In the genomic region with DNA sequence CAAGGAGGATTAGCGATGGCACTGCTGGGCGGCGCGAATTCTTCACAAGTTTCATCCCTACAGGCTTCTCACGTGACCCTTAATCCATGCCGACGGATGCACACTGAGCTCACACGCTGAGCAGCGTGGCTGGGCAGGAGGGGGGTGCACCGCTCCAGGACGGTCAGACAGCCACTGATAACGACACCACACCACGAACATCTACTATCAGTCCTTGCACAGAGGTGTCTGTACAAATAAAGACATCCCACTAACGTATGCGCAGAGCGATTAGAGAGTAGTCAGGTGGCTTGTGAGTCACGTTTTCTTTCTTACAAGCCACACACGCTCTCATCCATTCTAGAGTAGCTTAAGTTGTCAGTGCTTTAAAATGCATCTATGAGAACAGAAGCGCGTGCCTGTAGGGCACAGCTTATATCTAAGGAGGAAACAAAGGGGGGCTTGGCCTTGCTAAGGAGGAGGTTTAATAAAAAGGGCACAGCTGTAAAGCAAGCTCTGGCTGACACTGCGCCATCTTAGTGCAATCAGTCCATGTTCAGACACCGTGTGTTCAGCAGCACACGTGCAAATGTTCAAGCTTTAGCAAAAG, we compare ENCODE assay signal across 8 mouse cellular contexts. TPM values are rescaled to one million over a fixed set of nuclear protein-coding genes. Genes with fewer than 3 reads are reported as not detected.
A peak's percentile ranks its signal among the peaks of the same experiment; 100 is the strongest.
DNase-seq lines count a peak whose midpoint lies in the region; ATAC-seq and TF ChIP-seq lines count a peak whose summit lies in the region.

No protein-coding gene starts in this region.

- H3K4me2 ChIP-seq in forebrain, postnatal 0 days (ENCODE audit: low read depth): peak overlapping the region; percentile 42

- H3K27me3 ChIP-seq in forebrain, postnatal 0 days (ENCODE audit: insufficient read depth, low read length): no peaks in the 10 kb centered on the region

- peaks cover 40% of the 10 kb centered on the region for H3K36me3 ChIP-seq in forebrain, postnatal 0 days (ENCODE audit: insufficient read depth)

- DNase-seq in spleen, adult 12 weeks (ENCODE audit: low spot score): peak; percentile 67
- no peak for DNase-seq in spleen, postnatal 14 days (ENCODE audit: low spot score in 2 of 2)
- peak; percentile 78 for DNase-seq in forebrain, postnatal 0 days
- DNase-seq in thymus, postnatal 0 days (ENCODE audit: low spot score): no peak
- DNase-seq in lung, postnatal 10 days: no peak
- no peak for DNase-seq in right cerebral cortex, postnatal 10 days (ENCODE audit: low spot score in 2 of 2)
- DNase-seq in cerebellum, adult 8-10 months: no peak

- peak; percentile 89 for ATAC-seq in forebrain, postnatal 0 days
- peak; percentile 97 for ATAC-seq in megakaryocyte progenitor cell, adult 5-6 weeks (replicated peaks; ENCODE audit: poor library complexity)

- 7% methylated on average over 23 of the region's 23 CpGs for WGBS in forebrain, postnatal 0 days

- no peaks in the 10 kb centered on the region for H3K9me3 ChIP-seq in forebrain, postnatal 0 days (ENCODE audit: low read length)

- H3K4me3 ChIP-seq in forebrain, postnatal 0 days (ENCODE audit: low read depth, low read length): no peak overlapping the region

- peak overlapping the region; percentile 60 for H3K27ac ChIP-seq in forebrain, postnatal 0 days (ENCODE audit: low read depth, low read length)

- H3K4me1 ChIP-seq in forebrain, postnatal 0 days (ENCODE audit: insufficient read depth): no peaks in the 10 kb centered on the region

- TF ChIP-seq CTCF in forebrain, postnatal 0 days (IDR thresholded peaks at IDR 0.05; ENCODE audit: low read depth): no peak

- H3K9ac ChIP-seq in forebrain, postnatal 0 days: 0 out of 2 replicates have a peak overlapping the region, but pooled peaks have one; percentile 23

RNA-seq across cellular contexts. Expression of gene Tbk1, which starts 17.5 kb away (rescaled TPM):
- total RNA-seq in forebrain, postnatal 0 days (2014; rRNA removed): 30.9 and 34.2 TPM in 2 replicates
- 17.5 and 23.7 TPM in 2 replicates for polyA plus RNA-seq in forebrain, postnatal 0 days (2015; fragmentation: Nextera tagmentation; extraction: Ambion mirVana)
- 36.9 and 39.3 TPM in 2 replicates for total RNA-seq in megakaryocyte progenitor cell, adult 5-6 weeks (2015)
- 71.9 and 78.3 TPM in 2 replicates for total RNA-seq in megakaryocyte progenitor cell, adult 5-6 weeks (2017)
- polyA plus RNA-seq in thymus, postnatal 0 days (2015; fragmentation: Nextera tagmentation; extraction: Ambion mirVana): 33.8 and 36.2 TPM in 2 replicates

RNA-seq across cellular contexts. Expression of gene Xpot, which starts 57.0 kb away (rescaled TPM):
- 75.1 and 92.7 TPM in 2 replicates for total RNA-seq in forebrain, postnatal 0 days (2014; rRNA removed)
- polyA plus RNA-seq in forebrain, postnatal 0 days (2015; fragmentation: Nextera tagmentation; extraction: Ambion mirVana): 23.5 and 28.1 TPM in 2 replicates
- total RNA-seq in megakaryocyte progenitor cell, adult 5-6 weeks (2015): 88.9 and 102 TPM in 2 replicates
- total RNA-seq in megakaryocyte progenitor cell, adult 5-6 weeks (2017): 93.7 and 151 TPM in 2 replicates
- polyA plus RNA-seq in thymus, postnatal 0 days (2015; fragmentation: Nextera tagmentation; extraction: Ambion mirVana): 32.9 and 35.1 TPM in 2 replicates

Comparison
In these comparisons a context has a peak if more than half of its experiments do, and no peak if none do; other contexts are left out.
1. DNase-seq: peak in spleen, adult 12 weeks (single experiment) and forebrain, postnatal 0 days (single experiment); none in spleen, postnatal 14 days (0 of 2), thymus, postnatal 0 days (single experiment), lung, postnatal 10 days (single experiment), right cerebral cortex, postnatal 10 days (0 of 2) and cerebellum, adult 8-10 months (single experiment).